Mouse (Mus musculus): Measurements from ENCODE around the gene Bpifb6. TPM values are rescaled to one million over a fixed set of nuclear protein-coding genes. Genes with fewer than 3 reads are reported as not detected.

The Bpifb6 gene
- polyA plus RNA-seq, 1 experiment from 2014 or later: not detected

DNA sequence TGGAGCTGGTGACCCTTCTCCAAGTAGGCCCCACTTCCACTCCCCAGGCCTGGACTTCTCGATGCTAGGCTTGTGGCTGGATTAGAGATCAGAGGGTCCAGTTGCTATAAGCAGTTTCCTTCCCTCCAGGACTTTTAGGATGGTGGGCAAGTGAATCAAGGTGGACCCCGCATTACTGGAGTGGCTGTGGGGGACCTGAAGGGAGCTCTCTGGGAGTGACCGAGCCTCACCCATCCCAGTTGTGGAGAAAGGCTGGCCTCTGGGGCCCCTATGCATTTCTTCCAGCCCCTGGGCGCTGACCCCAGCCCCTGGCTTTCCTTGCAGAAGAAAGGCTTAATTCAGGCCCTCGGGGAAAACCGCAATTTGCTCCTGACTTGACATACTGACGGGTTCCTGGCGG lies 17.7 kb downstream of the Bpifb6 start, which contains the start of gene Bpifb3:
Gene Bpifb3, plus strand, starts transcription at position 301 of the 400 bp plus-strand sequence.
- Histone ChIP-seq H3K36me3 (no peaks in the 10 kb centered on the region), H3K27ac (no peak within 1 kb of the TSS), H3K4me1 (replicated peaks) (no peaks in the 10 kb centered on the region), H3K27me3 (no peaks in the 10 kb centered on the region), H3K9ac (replicated peaks) (no peak within 1 kb of the TSS), H3K9me3 (no peaks in the 10 kb centered on the region), H3K4me3 (replicated peaks) (no peak within 1 kb of the TSS), H3K4me2 (replicated peaks) (no peak within 1 kb of the TSS)
- ATAC-seq: no peak
- 62% methylated on average over 8 of the region's 8 CpGs for WGBS

- 85% methylated on average over 6 of the region's 6 CpGs for WGBS
- Histone ChIP-seq H3K9ac (replicated peaks) (no peak overlapping the region), H3K4me3 (replicated peaks) (no peak overlapping the region), H3K27ac (no peak overlapping the region), H3K27me3 (no peaks in the 10 kb centered on the region), H3K36me3 (no peaks in the 10 kb centered on the region), H3K4me2 (replicated peaks) (no peak overlapping the region), H3K4me1 (replicated peaks) (no peaks in the 10 kb centered on the region), H3K9me3 (no peaks in the 10 kb centered on the region)
- no peak for ATAC-seq
Observed at GRCm38 (mm10) chr2:153921246-153921645, 21.1 kb downstream of the Bpifb6 start.

DNA sequence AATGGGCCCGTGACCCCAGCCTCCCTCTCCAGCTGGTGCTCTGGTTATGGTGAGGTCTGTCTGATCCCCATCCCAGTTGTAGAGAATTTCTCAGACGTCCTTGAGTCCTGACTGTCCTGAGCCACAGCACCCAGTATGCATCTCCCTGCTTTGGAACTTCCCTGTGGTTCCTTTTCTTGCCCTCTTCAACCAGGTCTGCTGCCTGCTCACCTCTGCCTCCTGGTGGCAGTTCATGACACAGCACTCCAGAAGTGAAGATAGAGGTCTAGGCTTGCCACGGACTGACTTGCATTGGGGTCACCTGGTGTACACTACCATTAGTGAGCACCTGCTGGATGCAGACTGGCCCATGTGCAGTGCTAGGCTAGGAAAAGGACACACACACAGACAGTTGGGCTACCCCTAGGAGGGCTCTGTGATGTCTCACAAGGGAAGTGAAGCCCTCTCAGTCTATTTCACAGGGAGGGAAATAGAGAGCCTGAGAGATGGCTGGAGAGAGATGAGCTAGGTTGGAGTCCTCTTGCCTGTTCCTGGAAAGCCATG lies 29.8 kb downstream of the Bpifb6 start:
- Histone ChIP-seq H3K9ac (replicated peaks) (no peak overlapping the region), H3K27me3 (no peaks in the 10 kb centered on the region), H3K4me2 (replicated peaks) (no peak overlapping the region), H3K9me3 (no peaks in the 10 kb centered on the region), H3K4me1 (replicated peaks) (peaks cover 7% of the 10 kb centered on the region), H3K4me3 (replicated peaks) (no peak overlapping the region), H3K27ac (no peak overlapping the region), H3K36me3 (no peaks in the 10 kb centered on the region)
- 52% methylated on average over 3 of the region's 3 CpGs for WGBS
- ATAC-seq: peak; percentile 65; the same call in 1 of the 2 replicates

DNA sequence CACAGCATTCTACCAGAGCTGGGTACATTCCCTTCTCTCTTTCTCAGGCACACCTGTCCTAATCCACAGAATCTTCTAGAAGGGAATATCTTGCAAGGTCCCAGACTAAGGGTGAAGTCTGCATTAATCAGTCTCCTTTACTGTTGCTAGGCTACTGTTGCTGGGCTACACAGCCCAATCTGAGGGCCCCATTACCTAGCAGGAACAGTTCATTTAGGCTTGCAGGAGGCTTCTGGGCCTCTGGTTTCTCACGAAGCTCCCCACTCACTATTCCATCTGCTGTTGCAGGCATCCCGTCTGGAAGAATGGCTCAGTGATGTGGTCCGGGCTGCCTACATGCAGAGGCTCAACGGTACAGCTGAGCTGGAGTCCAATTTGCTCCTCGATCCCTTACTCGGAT lies 30.9 kb downstream of the Bpifb6 start:
- Histone ChIP-seq H3K4me3 (replicated peaks) (no peak overlapping the region), H3K27me3 (no peaks in the 10 kb centered on the region), H3K4me1 (replicated peaks) (peaks cover 7% of the 10 kb centered on the region), H3K36me3 (no peaks in the 10 kb centered on the region), H3K27ac (no peak overlapping the region), H3K4me2 (replicated peaks) (no peak overlapping the region), H3K9ac (replicated peaks) (no peak overlapping the region), H3K9me3 (no peaks in the 10 kb centered on the region)
- 54% methylated on average over 6 of the region's 6 CpGs for WGBS
- peak; percentile 62; the same call in 1 of the 2 replicates for ATAC-seq

DNA sequence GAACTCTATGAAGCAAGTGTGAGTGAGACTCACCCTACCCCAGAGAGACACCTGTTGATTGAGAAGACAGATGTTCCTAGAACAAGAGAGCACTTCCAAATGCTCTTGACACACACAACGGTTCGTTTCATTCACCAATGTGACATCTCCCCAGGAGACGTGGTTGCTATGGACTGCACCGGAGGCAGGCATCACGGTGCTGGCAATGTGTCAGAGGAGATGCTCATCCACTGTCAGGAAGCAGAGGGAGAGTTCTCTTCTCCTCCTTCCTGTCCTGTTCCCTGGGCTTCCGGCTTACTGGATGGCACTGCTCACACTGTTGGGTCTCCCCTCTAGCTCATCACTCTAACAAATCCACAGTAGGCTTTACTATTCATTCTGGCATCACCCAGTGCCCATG lies 33.1 kb downstream of the Bpifb6 start:
- H3K4me2 ChIP-seq (replicated peaks): no peak overlapping the region
- H3K27ac ChIP-seq: no peak overlapping the region
- H3K9ac ChIP-seq (replicated peaks): no peak overlapping the region
- 69% methylated on average over 6 of the region's 6 CpGs for WGBS
- no peak for ATAC-seq
- H3K4me3 ChIP-seq (replicated peaks): no peak overlapping the region
- H3K36me3 ChIP-seq: no peaks in the 10 kb centered on the region
- peaks cover 7% of the 10 kb centered on the region for H3K4me1 ChIP-seq (replicated peaks)
- no peaks in the 10 kb centered on the region for H3K9me3 ChIP-seq
- H3K27me3 ChIP-seq: no peaks in the 10 kb centered on the region

DNA sequence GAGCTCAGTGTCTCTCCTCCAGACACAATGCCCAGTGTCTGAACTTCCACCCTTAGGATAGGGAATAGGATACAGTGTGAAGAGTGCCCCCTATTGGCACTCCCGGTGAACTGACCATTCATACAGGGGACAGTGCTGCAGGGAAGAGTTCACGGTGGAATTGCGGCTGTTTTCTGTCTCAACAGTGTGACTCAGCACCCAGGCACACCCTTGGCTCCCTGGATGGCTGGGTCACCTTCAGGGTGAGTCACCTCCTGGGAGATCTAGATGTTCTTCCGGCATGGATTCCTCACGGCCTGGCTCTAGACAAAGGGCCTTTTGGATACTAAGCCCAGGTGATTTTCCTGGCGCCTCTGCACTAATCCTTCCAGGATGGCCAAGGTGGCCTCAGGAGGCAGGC lies 35.2 kb downstream of the Bpifb6 start:
- 92% methylated on average over 6 of the region's 6 CpGs for WGBS
- H3K36me3 ChIP-seq: no peaks in the 10 kb centered on the region
- no peak overlapping the region for H3K9ac ChIP-seq (replicated peaks)
- peaks cover 7% of the 10 kb centered on the region for H3K4me1 ChIP-seq (replicated peaks)
- H3K9me3 ChIP-seq: no peaks in the 10 kb centered on the region
- no peak overlapping the region for H3K27ac ChIP-seq
- no peaks in the 10 kb centered on the region for H3K27me3 ChIP-seq
- H3K4me3 ChIP-seq (replicated peaks): no peak overlapping the region
- no peak overlapping the region for H3K4me2 ChIP-seq (replicated peaks)
- ATAC-seq: no peak

GRCm38 (mm10) chr2:153937843-153938242 lies 37.7 kb downstream of the Bpifb6 start, which contains the start of gene Bpifb4:
TSS of gene Bpifb4 (plus strand) at chr2:153938212.
- Histone ChIP-seq H3K27ac (no peak within 1 kb of the TSS), H3K4me2 (replicated peaks) (no peak within 1 kb of the TSS), H3K9ac (replicated peaks) (no peak within 1 kb of the TSS), H3K36me3 (no peaks in the 10 kb centered on the region), H3K27me3 (no peaks in the 10 kb centered on the region), H3K9me3 (no peaks in the 10 kb centered on the region), H3K4me3 (replicated peaks) (no peak within 1 kb of the TSS), H3K4me1 (replicated peaks) (no peaks in the 10 kb centered on the region)
- WGBS: 89% methylated on average over 5 of the region's 5 CpGs
- no peak for ATAC-seq

DNA sequence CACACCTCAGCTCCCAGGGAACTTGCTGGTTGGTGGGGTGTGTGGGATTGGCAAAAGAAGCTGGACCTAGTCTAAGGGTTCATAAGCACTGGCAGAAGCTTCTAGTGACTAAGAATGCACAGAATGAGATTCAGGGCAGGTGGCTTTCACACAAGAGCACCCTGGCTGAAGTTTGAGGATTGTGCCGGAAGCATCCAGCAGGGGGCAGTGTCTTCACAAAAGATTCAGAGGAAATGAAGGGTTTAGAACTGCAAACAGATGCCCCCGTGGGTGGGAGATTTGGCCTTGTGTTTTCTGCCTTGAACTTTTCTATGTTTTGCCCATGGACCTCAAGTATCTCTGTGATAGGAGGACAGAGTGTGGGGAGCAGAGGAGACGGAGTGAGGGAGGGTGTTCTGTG lies 43.3 kb downstream of the Bpifb6 start:
- H3K27me3 ChIP-seq: no peaks in the 10 kb centered on the region
- no peaks in the 10 kb centered on the region for H3K4me1 ChIP-seq (replicated peaks)
- whole genome bisulfite sequencing: 43% methylated on average over 3 of the region's 3 CpGs
- no peak overlapping the region for H3K4me3 ChIP-seq (replicated peaks)
- no peak for ATAC-seq
- H3K27ac ChIP-seq: no peak overlapping the region
- H3K9ac ChIP-seq (replicated peaks): no peak overlapping the region
- no peak overlapping the region for H3K4me2 ChIP-seq (replicated peaks)
- H3K9me3 ChIP-seq: no peaks in the 10 kb centered on the region
- H3K36me3 ChIP-seq: no peaks in the 10 kb centered on the region

GRCm38 (mm10) chr2:153944567-153944966 lies 44.4 kb downstream of the Bpifb6 start:
- H3K4me3 ChIP-seq (replicated peaks): no peak overlapping the region
- H3K27ac ChIP-seq: no peak overlapping the region
- ATAC-seq: no peak
- H3K9me3 ChIP-seq: no peaks in the 10 kb centered on the region
- H3K4me2 ChIP-seq (replicated peaks): no peak overlapping the region
- H3K9ac ChIP-seq (replicated peaks): no peak overlapping the region
- no peaks in the 10 kb centered on the region for H3K4me1 ChIP-seq (replicated peaks)
- H3K36me3 ChIP-seq: no peaks in the 10 kb centered on the region
- 90% methylated on average over 8 of the region's 8 CpGs for WGBS
- H3K27me3 ChIP-seq: no peaks in the 10 kb centered on the region

DNA sequence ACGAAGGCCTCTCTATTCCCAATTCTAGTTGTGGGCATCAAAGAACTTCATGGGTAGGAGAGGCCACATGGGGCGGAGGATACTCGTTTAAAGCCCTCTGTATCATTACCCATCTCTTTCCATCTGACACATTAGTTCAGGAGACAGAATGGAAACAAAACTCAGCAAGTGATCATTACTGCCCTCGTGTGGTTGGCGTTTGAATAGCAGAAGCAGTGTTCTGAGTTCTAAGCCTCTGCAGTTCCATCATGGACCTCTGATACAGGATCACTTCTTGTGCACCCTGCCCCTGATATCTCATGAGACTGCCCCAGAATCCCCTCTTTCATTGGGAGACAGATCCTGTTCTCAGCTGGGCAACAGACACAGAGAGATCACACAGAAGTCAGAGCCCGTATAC lies 52.7 kb downstream of the Bpifb6 start:
- Histone ChIP-seq H3K27ac (no peak overlapping the region), H3K9ac (replicated peaks) (no peak overlapping the region), H3K4me3 (replicated peaks) (no peak overlapping the region), H3K36me3 (no peaks in the 10 kb centered on the region), H3K4me1 (replicated peaks) (no peaks in the 10 kb centered on the region), H3K9me3 (no peaks in the 10 kb centered on the region), H3K27me3 (no peaks in the 10 kb centered on the region), H3K4me2 (replicated peaks) (no peak overlapping the region)
- WGBS: 30% methylated on average over 6 of the region's 6 CpGs
- no peak for ATAC-seq

GRCm38 (mm10) chr2:153953836-153954235 lies 53.6 kb downstream of the Bpifb6 start:
- ATAC-seq: no peak
- no peak overlapping the region for H3K27ac ChIP-seq
- H3K4me2 ChIP-seq (replicated peaks): no peak overlapping the region
- no peaks in the 10 kb centered on the region for H3K4me1 ChIP-seq (replicated peaks)
- H3K4me3 ChIP-seq (replicated peaks): no peak overlapping the region
- H3K9me3 ChIP-seq: no peaks in the 10 kb centered on the region
- no peaks in the 10 kb centered on the region for H3K36me3 ChIP-seq
- WGBS: 8% methylated on average over 6 of the region's 6 CpGs
- H3K9ac ChIP-seq (replicated peaks): no peak overlapping the region
- no peaks in the 10 kb centered on the region for H3K27me3 ChIP-seq
